ENCODE assay signal across 28 mouse cellular contexts in the genomic region with DNA sequence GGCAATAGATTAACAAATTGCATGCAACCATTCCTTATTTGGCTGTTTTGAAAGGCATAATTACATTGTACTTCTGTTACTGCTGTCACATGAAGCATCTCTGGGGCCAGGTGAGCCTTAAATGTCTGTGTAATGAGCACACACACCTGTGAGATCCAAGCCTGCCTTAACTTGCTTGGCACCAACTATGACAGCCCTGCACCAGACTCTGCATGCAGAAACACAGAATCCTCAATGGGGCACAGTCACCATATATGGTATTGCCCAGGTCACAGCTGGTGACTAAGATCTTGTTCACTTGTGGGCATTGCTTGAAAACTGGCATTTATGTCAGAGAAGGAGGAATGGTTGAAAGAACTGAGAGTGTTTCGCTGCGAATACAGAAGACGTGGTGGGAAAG. TPM values are rescaled to one million over a fixed set of nuclear protein-coding genes. Genes with fewer than 3 reads are reported as not detected.
DNase-seq lines count a peak whose midpoint lies in the region; ATAC-seq and TF ChIP-seq lines count a peak whose summit lies in the region.
"Had no signal": no experiment of that assay in that cellular context is flagged by ENCODE, and none has a peak within 500 bp of the region (broad histone marks: within the 10 kb centered on the region; RNA-seq: fewer than 3 reads in every experiment).

No protein-coding gene starts in this region.

- no peak overlapping the region for H3K4me2 ChIP-seq in embryonic facial prominence, embryonic 14.5 days (ENCODE audit: low read depth, low read length)
- H3K4me2 ChIP-seq in myocyte (ENCODE audit: low read depth), result no peak overlapping the region
- H3K4me2 ChIP-seq: heart, embryonic 12.5 days; heart, embryonic 15.5 days; hindbrain, embryonic 14.5 days had no signal

- peaks cover 30% of the 10 kb centered on the region for H3K4me1 ChIP-seq in embryonic facial prominence, embryonic 14.5 days (ENCODE audit: control insufficient read depth, insufficient read depth, low read length)

- peaks cover 34% of the 10 kb centered on the region for H3K36me3 ChIP-seq in embryonic facial prominence, embryonic 14.5 days (ENCODE audit: control insufficient read depth, insufficient read depth, low read length)
- H3K36me3 ChIP-seq in myocyte (ENCODE audit: control insufficient read depth, insufficient read depth), result peaks cover 28% of the 10 kb centered on the region
- H3K36me3 ChIP-seq: G1E had no signal

- no peaks in the 10 kb centered on the region for H3K79me2 ChIP-seq in myocyte (ENCODE audit: control insufficient read depth, insufficient read depth)

- no peak overlapping the region for H3K4me3 ChIP-seq in embryonic facial prominence, embryonic 14.5 days (ENCODE audit: low read depth, low read length)
- no peak overlapping the region for H3K4me3 ChIP-seq in myocyte
- H3K4me3 ChIP-seq: heart, embryonic 12.5 days; heart, embryonic 15.5 days; hindbrain, embryonic 10.5 days had no signal

- peak; percentile 52 for DNase-seq in urinary bladder, postnatal 14 days (ENCODE audit: low spot score)
- no peak for DNase-seq in urinary bladder, postnatal 25 days (ENCODE audit: low spot score)
- peak; percentile 60 for DNase-seq in embryonic facial prominence, embryonic 14.5 days (ENCODE audit: low spot score)
- DNase-seq in ovary, postnatal 36 days (ENCODE audit: low spot score), result no peak
- DNase-seq in spleen, adult 18-20 months, result no peak
- no peak for DNase-seq in kidney, postnatal 10 days
- DNase-seq: adrenal gland, adult 2 months; adrenal gland, postnatal 14 days; B cell, adult 2 months; cerebellum, adult 11 months; cerebellum, adult 2 months; cerebellum, adult 9-11 months; cerebellum, postnatal 25 days; forebrain, postnatal 0 days; gastrocnemius, postnatal 25 days; heart, adult 18-20 months; heart, postnatal 10 days; heart, postnatal 36 days had no signal

- WGBS in embryonic facial prominence, embryonic 14.5 days, result 72% methylated on average over 3 of the region's 3 CpGs

- no peak for TF ChIP-seq POLR2A in myocyte (IDR thresholded peaks at IDR 0.05; ENCODE audit: insufficient read length, low read depth)

- no peak overlapping the region for H3K9ac ChIP-seq in embryonic facial prominence, embryonic 14.5 days (ENCODE audit: low read depth, low read length)
- H3K9ac ChIP-seq: forebrain, postnatal 0 days; heart, embryonic 12.5 days; heart, embryonic 15.5 days; hindbrain, embryonic 14.5 days had no signal

- no peaks in the 10 kb centered on the region for H3K27me3 ChIP-seq in embryonic facial prominence, embryonic 14.5 days (replicated peaks; ENCODE audit: control insufficient read depth, insufficient read depth, low read length)
- H3K27me3 ChIP-seq in myocyte (ENCODE audit: control insufficient read depth, insufficient read depth, insufficient read length), result no peaks in the 10 kb centered on the region
- H3K27me3 ChIP-seq: CH12.LX; heart, embryonic 12.5 days; heart, embryonic 15.5 days had no signal

- H3K9me3 ChIP-seq in embryonic facial prominence, embryonic 14.5 days (ENCODE audit: control insufficient read depth, low read length), result no peaks in the 10 kb centered on the region
- H3K9me3 ChIP-seq: G1E; heart, embryonic 12.5 days; heart, embryonic 15.5 days; hindbrain, embryonic 10.5 days had no signal

- H3ac ChIP-seq in myocyte (ENCODE audit: control insufficient read depth, insufficient read length), result no peak overlapping the region

- no peak; the same call in 1 of the 2 replicates for ATAC-seq in embryonic facial prominence, embryonic 14.5 days (ENCODE audit: low read depth)
- ATAC-seq: forebrain, embryonic 14.5 days; forebrain, postnatal 0 days; hindbrain, postnatal 0 days; inflammation-experienced regulatory T-cells, adult 6 months had no signal

- no peak overlapping the region for H3K27ac ChIP-seq in embryonic facial prominence, embryonic 14.5 days (replicated peaks; ENCODE audit: low read depth, low read length)
- H3K27ac ChIP-seq: heart, embryonic 15.5 days; hindbrain, embryonic 10.5 days; hindbrain, embryonic 14.5 days; hindbrain, postnatal 0 days had no signal

TF ChIP-seq in myocyte, 11 proteins besides CTCF, POLR2A, EP300 and RAD21:
- no peak for TF ChIP-seq MYOG (IDR thresholded peaks at IDR 0.05; ENCODE audit: control insufficient read depth in 1 of 3, insufficient read depth in 1 of 3, insufficient read length in 2 of 3, low read depth in 2 of 3)
- TF ChIP-seq POLR2AphosphoS2 (IDR thresholded peaks at IDR 0.05; ENCODE audit: insufficient read length, low read depth), result peak; percentile 76
- peak; percentile 90 for TF ChIP-seq SRF (IDR thresholded peaks at IDR 0.05; ENCODE audit: control insufficient read depth, insufficient read length, low read depth)

RNA-seq across cellular contexts. Expression of gene Cnn3, which starts 36.5 kb away (rescaled TPM):
- 870 and 944 TPM in 2 replicates for polyA plus RNA-seq in embryonic facial prominence, embryonic 14.5 days (2014; fragmentation: Nextera tagmentation; extraction: Ambion mirVana)
- 589 TPM for polyA plus RNA-seq in myocyte (2012; fragmentation: generic; extraction: Trizol)
- polyA plus RNA-seq: G1E had no signal

Comparison
In these comparisons a context has a peak if more than half of its experiments do, and no peak if none do; other contexts are left out.
1. DNase-seq: peak in urinary bladder, postnatal 14 days (single experiment) and embryonic facial prominence, embryonic 14.5 days (single experiment); none in urinary bladder, postnatal 25 days (single experiment), ovary, postnatal 36 days (single experiment), spleen, adult 18-20 months (0 of 2) and kidney, postnatal 10 days (single experiment).